Mouse (Mus musculus) stomach, embryonic 16.5 days (tissue): ENCODE measurements around the gene Siah1a. TPM values are rescaled to one million over a fixed set of nuclear protein-coding genes. Genes with fewer than 3 reads are reported as not detected.

ENCODE experiments used
- ATAC-seq: fragments of 200-750 bp; cut with Nextera tagmentation; 2 replicates; pipeline ENCODE4 v1.8.0; 2017; ENCODE audit warnings: moderate number of reproducible peaks, moderate TSS enrichment; ENCODE audit not compliant: insufficient read depth, low FRiP score
- H3K27ac ChIP-seq: fragments of 300-500 bp; sonication (generic); 2 replicates; pipeline ENCODE4 v1.5.1; 2014; ENCODE audit warnings: low read length
- H3K27me3 ChIP-seq: fragments of 300-500 bp; sonication (generic); 2 replicates; pipeline ENCODE4 v1.6.1; 2014; ENCODE audit warnings: low read length, control low read depth, mixed read lengths; ENCODE audit not compliant: control insufficient read depth, insufficient read depth
- H3K36me3 ChIP-seq: fragments of 300-500 bp; sonication (generic); 2 replicates; pipeline ENCODE4 v1.6.1; 2014; ENCODE audit warnings: low read length; ENCODE audit not compliant: control insufficient read depth, insufficient read depth
- H3K4me1 ChIP-seq: fragments of 300-500 bp; sonication (generic); 2 replicates; pipeline ENCODE4 v1.6.1; 2014; ENCODE audit warnings: low read length, control low read depth, mixed read lengths; ENCODE audit not compliant: control insufficient read depth, insufficient read depth
- H3K4me2 ChIP-seq: fragments of 300-500 bp; sonication (generic); 2 replicates; pipeline ENCODE4 v1.6.1; 2014; ENCODE audit warnings: low read depth, low read length, mixed read lengths
- H3K4me3 ChIP-seq: fragments of 300-500 bp; sonication (generic); replicated peaks from 2 replicates; pipeline ENCODE4 v1.5.1; 2014; ENCODE audit warnings: mild to moderate bottlenecking, low read length
- H3K9ac ChIP-seq: fragments of 300-500 bp; sonication (generic); 2 replicates; pipeline ENCODE4 v1.6.1; 2014; ENCODE audit warnings: low read length
- H3K9me3 ChIP-seq: fragments of 300-500 bp; sonication (generic); replicated peaks from 2 replicates; pipeline ENCODE4 v1.6.1; 2016; ENCODE audit warnings: low read length, control low read depth; ENCODE audit not compliant: control insufficient read depth
- WGBS: fragments of 180-500 bp; shearing (Covaris S2); extraction: QIAGEN DNeasy Blood & Tissue Kit; methylation state at CpG from one replicate; pipeline ENCODE4 v1.1.7; 2014; 5-methylcytosine and 5-hydroxymethylcytosine counted together
- polyA plus RNA-seq: library from polyadenylated mRNA; unstranded; fragments of >200 nt; fragmentation: Nextera tagmentation; extraction: Ambion mirVana; gene quantifications from 2 replicates; pipeline ENCODE4 v1.2.1, GENCODE M21; 2015

Gene Siah1a
- polyA plus RNA-seq, 1 experiment from 2014 or later: 26.6 TPM

- ATAC-seq: no peak
- Histone ChIP-seq H3K4me3 (no peak overlapping the region), H3K9ac (no peak overlapping the region), H3K36me3 (no peaks in the 10 kb centered on the region), H3K4me2 (no peak overlapping the region), H3K27me3 (no peaks in the 10 kb centered on the region), H3K27ac (no peak overlapping the region), H3K9me3 (no peaks in the 10 kb centered on the region), H3K4me1 (peaks cover 24% of the 10 kb centered on the region)
- 71% methylated on average over 1 of the region's 1 CpGs for WGBS
These were observed 10.8 kb downstream of the Siah1a start for GRCm38 (mm10) chr8:86734954-86735353.

GRCm38 (mm10) chr8:86734171-86734570 is 11.6 kb downstream of the Siah1a start:
- Histone ChIP-seq H3K9ac (no peak overlapping the region), H3K36me3 (no peaks in the 10 kb centered on the region), H3K4me3 (no peak overlapping the region), H3K27ac (no peak overlapping the region), H3K4me1 (peaks cover 24% of the 10 kb centered on the region), H3K27me3 (no peaks in the 10 kb centered on the region), H3K4me2 (no peak overlapping the region), H3K9me3 (no peaks in the 10 kb centered on the region)
- 75% methylated on average over 4 of the region's 4 CpGs for WGBS
- no peak for ATAC-seq

- ATAC-seq: no peak
- no peaks in the 10 kb centered on the region for H3K36me3 ChIP-seq
- no peak overlapping the region for H3K4me2 ChIP-seq
- no peak overlapping the region for H3K4me3 ChIP-seq
- H3K4me1 ChIP-seq: peaks cover 36% of the 10 kb centered on the region
- H3K27me3 ChIP-seq: no peaks in the 10 kb centered on the region
- H3K27ac ChIP-seq: no peak overlapping the region
- H3K9ac ChIP-seq: no peak overlapping the region
- H3K9me3 ChIP-seq: no peaks in the 10 kb centered on the region
- 93% methylated on average over 1 of the region's 1 CpGs for WGBS
These were observed 14.9 kb downstream of the Siah1a start for GRCm38 (mm10) chr8:86730860-86731259.

GRCm38 (mm10) chr8:86730303-86730702 is 15.4 kb downstream of the Siah1a start:
- WGBS: 28% methylated on average over 3 of the region's 3 CpGs
- H3K9ac ChIP-seq: no peak overlapping the region
- no peaks in the 10 kb centered on the region for H3K27me3 ChIP-seq
- no peak overlapping the region for H3K4me2 ChIP-seq
- H3K36me3 ChIP-seq: no peaks in the 10 kb centered on the region
- H3K9me3 ChIP-seq: no peaks in the 10 kb centered on the region
- peaks cover 31% of the 10 kb centered on the region for H3K4me1 ChIP-seq
- no peak overlapping the region for H3K27ac ChIP-seq
- ATAC-seq: peak; percentile 25; the same call in 1 of the 2 replicates
- no peak overlapping the region for H3K4me3 ChIP-seq

GRCm38 (mm10) chr8:86728224-86728950 is 17.3 kb downstream of the Siah1a start:
- Histone ChIP-seq H3K27me3 (no peaks in the 10 kb centered on the region), H3K4me1 (peaks cover 29% of the 10 kb centered on the region), H3K36me3 (no peaks in the 10 kb centered on the region), H3K27ac (no peak overlapping the region), H3K9me3 (no peaks in the 10 kb centered on the region), H3K4me2 (no peak overlapping the region), H3K9ac (no peak overlapping the region), H3K4me3 (no peak overlapping the region)
- 0 out of 2 replicates have a peak, but pooled peaks have one; percentile 47 for ATAC-seq
- 57% methylated on average over 19 of the region's 19 CpGs for WGBS

GRCm38 (mm10) chr8:86726959-86727358 is 18.8 kb downstream of the Siah1a start:
- Histone ChIP-seq H3K9ac (no peak overlapping the region), H3K9me3 (no peaks in the 10 kb centered on the region), H3K4me2 (no peak overlapping the region), H3K27ac (no peak overlapping the region), H3K4me3 (no peak overlapping the region), H3K36me3 (peaks cover 4% of the 10 kb centered on the region; the same call in 1 of the 2 replicates), H3K4me1 (peaks cover 29% of the 10 kb centered on the region), H3K27me3 (no peaks in the 10 kb centered on the region)
- no peak for ATAC-seq
- WGBS: 62% methylated on average over 6 of the region's 6 CpGs

- WGBS: 84% methylated on average over 2 of the region's 2 CpGs
- no peak overlapping the region for H3K4me3 ChIP-seq
- H3K27me3 ChIP-seq: no peaks in the 10 kb centered on the region
- ATAC-seq: no peak
- H3K9ac ChIP-seq: no peak overlapping the region
- H3K4me2 ChIP-seq: no peak overlapping the region
- no peak overlapping the region for H3K27ac ChIP-seq
- 0 out of 2 replicates have a peak, but pooled peaks cover 4% of the 10 kb centered on the region for H3K4me1 ChIP-seq
- H3K9me3 ChIP-seq: no peaks in the 10 kb centered on the region
- peaks cover 4% of the 10 kb centered on the region; the same call in 1 of the 2 replicates for H3K36me3 ChIP-seq
These were observed 24.2 kb downstream of the Siah1a start for GRCm38 (mm10) chr8:86721490-86721889.

- H3K9ac ChIP-seq: no peak overlapping the region
- no peak overlapping the region for H3K4me3 ChIP-seq
- WGBS: 85% methylated on average over 6 of the region's 6 CpGs
- no peaks in the 10 kb centered on the region for H3K27me3 ChIP-seq
- H3K9me3 ChIP-seq: no peaks in the 10 kb centered on the region
- H3K4me1 ChIP-seq: no peaks in the 10 kb centered on the region
- H3K27ac ChIP-seq: no peak overlapping the region
- H3K4me2 ChIP-seq: no peak overlapping the region
- no peak for ATAC-seq
- H3K36me3 ChIP-seq: peaks cover 4% of the 10 kb centered on the region; the same call in 1 of the 2 replicates
These were observed 24.8 kb downstream of the Siah1a start for GRCm38 (mm10) chr8:86720756-86721459.

- ATAC-seq: no peak
- peaks cover 5% of the 10 kb centered on the region for H3K36me3 ChIP-seq
- H3K4me2 ChIP-seq: no peak overlapping the region
- whole genome bisulfite sequencing: 85% methylated on average over 1 of the region's 1 CpGs
- H3K4me3 ChIP-seq: no peak overlapping the region
- no peaks in the 10 kb centered on the region for H3K27me3 ChIP-seq
- no peak overlapping the region for H3K9ac ChIP-seq
- H3K9me3 ChIP-seq: no peaks in the 10 kb centered on the region
- no peak overlapping the region for H3K27ac ChIP-seq
- H3K4me1 ChIP-seq: no peaks in the 10 kb centered on the region
These were observed 26.4 kb downstream of the Siah1a start for GRCm38 (mm10) chr8:86719368-86719767.
